Mouse (Mus musculus) adrenal gland, postnatal 25 days (tissue): ENCODE data around the gene Tgif2. TPM values are rescaled to one million over a fixed set of nuclear protein-coding genes. Genes with fewer than 3 reads are reported as not detected.
"Not testable (repeated sequence)": the region's sequence is repeated elsewhere in the genome, so short reads cannot be mapped to it uniquely, and the experiment has no call there.

ENCODE experiments used
- DNase-seq: peaks from one replicate; pipeline ENCODE4 v3.0.0; 2021; ENCODE audit warnings: mixed read lengths
- total RNA-seq: library from RNA; stranded (reverse); gene quantifications from 2 replicates; pipeline ENCODE4 v1.2.3, GENCODE M21; 2021

Gene Tgif2
- total RNA-seq, 1 experiment from 2014 or later = 5.5 TPM

DNA sequence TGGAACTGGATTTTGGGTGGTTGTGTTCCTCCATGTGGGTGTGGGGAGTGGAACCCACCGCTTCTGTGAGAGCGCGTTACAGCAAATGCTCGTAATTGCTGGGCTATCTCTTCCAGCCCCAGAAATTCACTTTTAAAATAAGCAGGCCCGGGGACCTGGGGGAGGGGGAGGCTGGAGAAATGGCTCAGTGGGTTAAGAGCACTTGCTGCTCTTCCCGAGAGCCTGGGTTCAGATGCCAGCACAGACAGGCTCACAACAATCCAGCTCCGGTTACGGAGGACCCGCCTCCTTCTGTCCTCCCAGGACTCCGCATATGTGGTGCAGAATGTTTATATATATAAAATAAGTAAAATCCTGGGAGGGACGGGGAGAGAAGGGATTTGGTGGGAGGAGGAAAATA lies 2.9 kb downstream of the Tgif2 start:
- DNase-seq = no peak

DNA sequence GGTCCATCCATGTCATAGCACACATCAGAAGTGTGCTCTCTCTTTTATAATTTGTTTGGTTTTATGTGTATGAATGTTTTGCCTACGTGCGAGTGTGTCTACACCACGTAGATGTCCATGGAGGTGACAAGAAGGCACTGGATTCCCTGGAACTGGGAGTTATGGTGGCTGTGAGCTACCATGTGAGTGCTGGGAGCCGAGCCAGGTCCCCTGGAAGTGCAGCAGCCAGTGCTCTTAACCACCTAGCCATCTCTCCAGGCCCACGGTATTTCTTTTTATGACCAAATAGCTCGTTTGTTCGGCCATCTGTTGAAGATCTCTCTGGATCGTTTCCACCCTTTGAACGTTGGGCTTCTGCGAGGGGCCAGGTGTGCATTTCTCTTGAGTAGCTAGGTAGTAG lies 3.5 kb downstream of the Tgif2 start:
- DNase-seq = no peak

DNA sequence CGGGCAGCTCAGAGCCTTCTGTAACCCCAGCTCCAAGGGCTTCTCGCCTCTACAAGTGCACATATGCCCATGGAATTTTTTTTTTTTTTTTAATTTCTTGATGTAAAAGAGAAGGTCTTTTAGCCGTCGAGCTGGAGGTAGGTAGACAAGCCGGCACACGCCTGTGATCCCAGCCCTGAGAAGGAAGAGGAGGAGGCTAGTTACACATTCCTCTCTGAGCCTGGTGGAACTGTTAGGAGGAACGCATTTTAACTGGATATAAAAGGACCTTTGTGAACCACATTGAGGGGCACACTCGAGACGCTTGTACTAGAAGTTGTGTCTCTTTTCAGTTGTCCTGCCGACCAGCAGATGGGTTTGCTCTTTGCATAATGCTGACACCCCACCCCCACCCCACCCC lies 4.9 kb downstream of the Tgif2 start:
- no peak for DNase-seq

DNA sequence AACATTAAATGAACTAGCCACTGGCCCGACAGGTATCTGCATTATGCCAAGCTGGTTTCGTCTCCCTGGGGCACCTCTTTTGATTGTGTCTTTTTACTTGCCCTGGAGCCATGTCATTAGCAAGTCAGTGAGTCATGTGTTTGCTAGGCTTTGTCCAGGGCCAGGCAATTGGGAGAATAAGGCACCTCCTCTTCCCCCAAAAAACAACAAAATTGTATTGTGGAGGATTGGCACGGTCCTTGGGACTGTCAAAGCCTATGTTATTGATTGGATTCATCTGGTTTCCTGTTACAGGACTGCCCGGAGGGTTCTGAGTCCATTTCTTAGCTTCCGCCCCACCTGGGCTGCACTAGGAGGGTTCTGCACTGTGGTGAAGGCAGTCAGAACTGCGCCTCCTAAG lies 7.8 kb downstream of the Tgif2 start:
- DNase-seq = no peak

DNA sequence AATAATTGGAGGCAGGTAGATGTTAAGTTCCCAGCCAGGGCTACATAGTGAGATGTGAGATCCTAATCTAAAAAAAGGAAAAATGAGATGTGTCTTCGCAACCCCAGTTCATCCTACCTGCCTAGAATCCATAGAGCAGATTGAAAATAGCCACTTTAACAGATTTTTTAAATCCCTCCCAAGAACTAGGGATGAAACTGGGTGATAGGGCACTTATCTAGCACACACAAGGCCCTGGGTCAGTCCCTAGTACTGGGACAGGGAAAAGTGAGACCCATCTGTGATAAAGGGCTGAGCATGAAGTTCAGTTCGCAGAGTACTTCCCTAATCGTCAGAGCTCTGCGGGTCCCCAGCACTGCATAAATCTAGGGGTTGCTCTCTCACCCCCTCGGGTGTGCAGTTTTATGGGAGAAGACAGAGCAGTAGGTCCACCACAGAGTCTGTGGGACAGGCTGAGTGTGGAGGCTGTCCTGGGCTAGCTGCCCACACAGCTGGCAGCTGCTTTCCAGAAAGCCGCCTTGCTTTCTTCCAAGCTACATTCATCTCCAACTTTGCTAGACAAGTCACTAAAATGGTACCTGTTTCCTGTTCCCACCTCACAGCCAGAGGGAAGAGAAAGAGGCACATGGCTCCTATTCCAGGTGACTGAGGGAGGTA lies 8.8 kb downstream of the Tgif2 start:
- DNase-seq = no peak

DNA sequence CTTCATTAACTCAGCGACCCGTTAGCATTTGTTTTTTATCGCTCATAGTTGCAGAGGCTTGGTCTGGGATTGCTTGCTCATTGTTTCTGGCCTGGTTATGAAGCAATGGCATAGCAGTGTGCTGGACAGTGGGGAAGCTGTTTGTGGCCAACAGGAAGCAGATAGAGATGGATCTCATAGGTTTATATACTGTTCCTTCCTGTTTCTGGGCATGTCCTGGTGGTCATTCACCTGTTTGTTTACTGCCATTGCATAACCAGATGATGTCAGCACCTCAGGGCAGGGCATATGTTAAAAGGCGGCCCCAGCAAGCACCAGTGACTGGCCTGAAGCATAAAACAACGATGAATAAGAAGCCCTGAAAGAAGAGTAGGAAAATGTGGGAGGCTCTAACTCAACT lies 10.7 kb downstream of the Tgif2 start:
- no peak for DNase-seq

DNA sequence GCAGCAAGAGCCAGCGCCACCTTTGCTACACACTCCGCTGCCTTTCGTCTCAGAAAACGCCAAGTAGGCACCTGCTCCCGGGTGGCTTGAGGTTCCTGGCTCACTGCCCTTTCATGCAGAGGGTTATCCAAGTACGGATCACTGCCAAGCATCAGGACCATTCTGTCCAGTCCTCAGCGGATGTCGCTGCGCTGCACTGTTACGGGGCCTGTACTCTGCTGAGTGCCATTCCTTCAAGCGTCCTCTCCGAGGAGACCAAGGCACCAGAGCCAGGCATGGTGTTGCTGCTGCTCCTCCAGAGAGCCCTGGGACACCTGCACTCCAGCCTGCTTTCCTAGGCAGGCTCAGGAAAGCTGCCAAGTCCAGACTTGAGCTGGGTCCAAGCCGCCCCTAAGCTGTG lies 13.8 kb downstream of the Tgif2 start:
- not testable (repeated sequence) for DNase-seq

DNA sequence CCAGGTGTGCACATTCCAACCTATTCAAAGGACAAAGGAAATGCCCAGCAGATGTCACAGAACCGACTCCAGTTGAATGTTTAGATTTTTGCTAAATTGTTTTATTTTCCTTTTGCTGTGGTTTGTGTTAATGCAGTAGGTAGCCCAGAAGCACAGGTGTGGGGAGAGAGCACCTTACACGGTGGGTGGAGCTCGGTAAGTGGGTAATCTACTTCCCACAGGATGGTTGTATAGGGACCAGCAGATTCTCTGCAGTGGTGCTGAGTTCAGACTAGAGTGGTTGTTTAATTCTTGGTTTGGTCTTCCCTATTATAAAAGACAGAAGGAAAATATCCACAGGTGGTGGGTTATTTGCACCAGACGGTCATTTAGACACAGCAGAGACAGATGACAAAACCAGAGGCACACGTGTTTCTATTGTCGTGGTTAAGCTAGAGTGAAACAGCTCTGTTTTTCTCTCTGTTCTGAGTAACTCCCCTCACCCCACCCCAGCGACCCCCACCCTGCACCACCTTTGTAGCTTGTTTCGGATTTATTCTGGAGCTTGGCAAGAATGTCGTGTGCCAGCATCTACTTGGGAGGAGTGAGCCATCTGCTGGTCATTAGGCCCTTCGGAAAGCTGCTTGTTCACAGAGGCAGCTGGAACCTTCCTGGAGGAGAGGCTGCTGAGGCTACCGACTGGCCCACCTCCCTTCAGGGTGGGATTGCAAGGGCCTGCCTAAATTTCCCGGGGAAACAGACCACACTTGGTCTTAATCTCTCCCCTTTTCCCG lies 14.4 kb downstream of the Tgif2 start:
- peak; percentile 37 for DNase-seq

DNA sequence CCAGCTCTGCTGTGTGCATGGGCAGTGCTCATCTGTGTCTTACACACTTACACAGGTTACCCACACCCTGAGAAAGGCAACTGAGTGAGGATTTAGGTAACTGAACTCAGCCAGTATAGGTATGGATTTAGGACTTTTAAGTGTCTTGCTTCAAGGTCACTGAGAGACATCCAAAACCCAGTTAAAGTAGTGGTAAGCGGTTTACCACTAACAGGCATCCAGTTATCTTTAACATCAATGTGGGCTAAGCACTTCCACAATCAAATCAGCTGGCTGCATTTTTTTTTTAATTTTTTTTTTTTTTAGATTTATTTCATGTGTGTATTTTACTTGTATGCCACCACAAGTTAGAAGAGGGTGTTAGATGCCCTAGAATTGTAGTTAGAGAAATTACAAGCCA lies 16.5 kb downstream of the Tgif2 start:
- no peak for DNase-seq

DNA sequence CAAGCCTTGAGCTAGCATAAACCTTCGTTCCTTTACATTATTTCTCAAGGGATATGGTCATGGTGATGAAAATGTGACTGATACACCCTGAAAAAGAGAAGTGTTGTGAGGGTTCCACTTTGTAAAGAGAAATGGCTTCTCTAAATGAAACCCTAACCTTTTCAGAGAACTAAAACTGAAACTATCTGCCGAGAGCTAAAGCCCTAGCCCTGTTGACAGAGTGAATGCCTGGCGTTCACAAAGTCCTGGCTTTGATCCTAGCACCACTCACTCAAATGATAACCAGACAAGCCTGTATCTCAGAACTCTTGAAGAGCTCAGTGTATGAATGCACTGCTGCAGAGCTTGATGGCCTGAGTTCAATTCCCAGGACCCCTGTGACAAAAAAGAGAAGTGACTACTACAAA lies 17.6 kb downstream of the Tgif2 start:
- no peak for DNase-seq

DNA sequence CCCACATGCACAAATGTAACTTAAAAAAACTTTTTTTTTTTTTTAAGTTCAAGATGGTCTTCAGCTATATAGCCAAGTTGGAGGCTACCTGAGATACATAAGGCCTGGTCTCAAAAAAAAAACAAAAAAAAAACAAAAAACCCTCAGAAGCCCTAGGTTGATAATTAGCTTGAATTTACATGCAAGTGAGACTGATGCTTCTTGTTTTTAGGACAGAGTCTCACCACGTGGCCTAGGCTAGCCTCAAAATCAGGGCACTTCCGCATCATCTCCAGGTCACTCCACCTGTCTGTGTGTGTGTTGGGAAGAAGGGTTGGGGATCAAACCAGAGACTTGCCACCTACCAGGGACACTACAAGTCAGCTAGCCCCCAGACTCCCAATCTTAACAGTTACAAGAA lies 18.0 kb downstream of the Tgif2 start, which contains the start of gene 4930518I15Rik:
4930518I15Rik (minus strand) TSS at position 112 of the 400 bp plus-strand sequence.
- DNase-seq = no peak

DNA sequence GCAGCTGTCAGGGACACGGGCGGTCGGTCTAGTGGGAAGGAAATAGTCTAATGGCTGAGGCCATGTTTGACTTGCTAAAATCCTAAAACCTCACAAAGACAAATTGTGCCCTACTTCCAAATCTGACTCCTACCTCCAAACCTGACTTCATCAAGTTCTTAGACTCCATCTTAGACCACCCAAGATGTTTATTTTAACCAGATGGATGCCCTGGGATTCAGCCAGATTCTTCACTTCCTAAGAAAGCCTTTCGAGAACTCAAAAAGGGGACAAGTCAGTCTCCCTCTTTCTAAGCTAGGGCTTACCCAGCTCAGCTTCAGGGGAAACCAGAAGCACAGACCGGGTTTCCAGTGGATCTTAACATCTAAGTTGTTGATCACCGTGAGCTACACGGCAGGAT lies 18.9 kb downstream of the Tgif2 start:
- DNase-seq = no peak

DNA sequence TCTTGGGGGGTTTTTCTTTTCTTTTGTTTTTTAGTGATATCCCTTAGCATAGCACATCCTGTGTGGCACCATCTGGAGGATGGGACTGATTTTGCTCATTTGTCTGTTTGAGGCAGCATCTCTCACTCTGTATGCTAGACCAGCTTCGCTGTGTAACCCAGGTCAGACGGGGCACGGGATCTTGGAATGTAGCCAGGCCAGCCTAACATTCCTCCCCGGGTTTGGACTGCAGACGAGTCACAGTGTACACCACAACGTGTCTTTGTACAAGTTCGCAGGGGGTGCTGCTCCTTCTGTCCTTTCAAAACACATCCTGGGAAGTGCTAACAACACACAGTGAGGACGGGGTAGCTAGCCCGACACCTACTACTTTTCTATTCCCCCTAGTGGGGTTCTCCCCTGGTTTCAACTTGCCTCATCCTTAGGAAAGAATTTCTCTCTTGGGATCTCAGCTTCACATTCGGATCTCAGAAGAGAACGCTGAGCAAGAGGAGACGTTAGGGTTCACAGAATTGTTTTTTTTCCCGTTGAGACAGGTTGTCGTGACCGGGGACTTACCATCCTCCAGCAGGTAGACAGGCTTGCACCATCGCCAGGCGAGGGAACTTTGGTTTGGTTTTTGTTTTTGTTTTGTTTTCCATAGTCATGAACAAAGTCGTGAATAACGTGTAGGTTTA lies 22.4 kb downstream of the Tgif2 start:
- DNase-seq = peak; percentile 53

DNA sequence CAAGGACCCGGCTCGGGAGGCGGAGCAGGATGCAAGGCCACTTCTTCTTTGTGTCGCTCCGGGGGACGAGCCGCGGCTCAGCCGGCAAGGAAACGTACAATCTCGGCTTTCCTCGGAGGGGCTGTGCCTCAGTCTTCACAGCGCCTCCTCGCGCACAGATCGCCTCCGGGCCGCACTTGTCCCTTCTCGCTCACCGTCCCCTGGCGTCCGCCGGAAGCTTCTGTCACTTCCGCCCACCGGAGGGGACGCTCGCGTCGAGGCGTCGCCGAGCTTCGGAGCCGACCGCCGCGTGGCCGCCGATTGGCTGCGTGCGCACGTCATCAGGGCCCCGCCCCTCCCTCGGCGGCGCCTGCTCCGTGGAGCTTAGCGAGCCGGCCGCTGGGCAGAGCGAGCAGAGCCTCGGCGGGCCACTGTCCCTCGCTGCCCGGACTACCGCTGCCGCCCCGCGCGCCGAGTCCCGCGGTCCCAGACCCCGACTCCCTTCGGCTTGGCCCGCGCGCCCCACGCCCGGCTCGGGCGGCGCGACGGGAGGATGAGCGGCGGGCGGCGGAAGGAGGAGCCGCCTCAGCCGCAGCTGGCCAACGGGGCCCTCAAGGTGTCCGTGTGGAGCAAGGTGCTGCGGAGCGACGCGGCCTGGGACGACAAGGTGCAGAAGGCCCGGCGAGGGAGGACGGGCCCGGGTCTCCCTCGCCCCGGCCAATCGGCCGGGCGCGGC lies 23.1 kb downstream of the Tgif2 start, which contains the start of gene Rab5if:
Rab5if (plus strand) TSS at position 357 of the 715 bp plus-strand sequence.
- peak; percentile 98 for DNase-seq

DNA sequence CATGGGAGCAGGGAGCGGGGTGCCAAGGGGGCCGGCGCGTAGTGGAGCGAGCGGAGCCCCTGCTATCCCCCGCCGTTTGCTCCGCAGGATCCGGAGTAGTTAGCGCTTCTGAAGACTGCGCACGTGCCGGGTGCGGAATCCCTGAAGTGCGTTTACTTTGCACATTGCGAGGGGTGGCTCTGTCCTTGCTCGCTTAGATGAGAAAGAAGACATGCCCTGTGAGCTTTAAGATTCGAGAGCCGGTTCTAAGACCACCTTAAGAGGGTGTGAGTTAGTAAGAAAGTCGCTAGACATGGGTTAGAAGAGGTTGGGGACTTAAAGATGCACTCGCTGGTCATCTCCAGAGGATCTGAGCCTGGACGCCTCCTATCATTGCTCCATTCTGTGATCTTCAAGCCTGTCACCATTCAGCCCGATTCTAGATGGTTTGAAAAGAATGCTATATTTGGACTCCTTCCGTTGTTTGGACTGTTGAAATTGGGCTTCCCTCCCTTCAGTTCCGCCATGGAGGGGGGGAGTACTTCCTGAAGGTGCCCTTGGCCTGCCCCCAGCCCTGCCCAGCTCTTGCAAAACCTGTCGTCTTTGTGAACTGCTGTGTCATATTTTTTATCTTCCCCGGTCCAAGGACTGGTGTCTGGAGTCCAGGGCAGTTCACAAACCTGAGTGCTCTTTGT lies 23.8 kb downstream of the Tgif2 start:
- peak; percentile 70 for DNase-seq

DNA sequence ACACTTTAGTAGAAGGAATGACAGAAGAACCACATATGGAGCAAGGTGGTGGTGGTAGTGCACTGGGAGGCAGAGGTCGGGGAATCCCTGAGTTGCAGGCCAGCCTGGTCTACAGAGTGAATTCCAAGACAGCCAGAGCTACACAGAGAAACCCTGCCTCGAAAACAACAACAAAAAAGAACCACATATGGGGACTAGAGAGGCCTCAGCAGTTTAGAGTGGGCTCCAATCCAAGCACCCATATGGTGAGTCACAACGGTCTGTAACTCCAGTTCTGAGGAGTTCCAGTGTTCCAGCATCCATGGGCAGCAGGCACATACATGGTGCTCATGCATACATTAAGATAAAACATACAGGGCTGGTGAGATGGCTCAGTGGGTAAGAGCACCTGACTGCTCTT lies 24.7 kb downstream of the Tgif2 start:
- peak; percentile 18 for DNase-seq

DNA sequence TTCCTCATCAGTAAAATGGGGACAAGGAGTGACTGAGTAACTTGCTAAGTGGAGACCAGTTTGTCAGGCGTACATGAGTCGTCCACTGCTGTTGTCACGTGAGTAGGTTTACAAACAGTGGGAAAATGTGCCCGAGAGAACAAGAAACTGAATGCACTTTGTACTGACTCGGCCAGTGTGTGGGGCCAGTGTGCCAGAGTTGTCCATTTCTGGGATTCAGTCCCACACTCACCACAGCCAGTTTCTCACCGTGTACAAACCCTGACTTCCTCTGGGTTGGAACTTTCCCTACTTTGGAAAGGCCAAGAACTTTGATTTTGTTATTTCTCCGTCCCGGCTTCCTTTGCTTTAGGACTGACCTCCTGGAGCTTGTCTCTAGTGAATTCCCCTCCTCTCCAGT lies 29.2 kb downstream of the Tgif2 start:
- peak; percentile 17 for DNase-seq

DNA sequence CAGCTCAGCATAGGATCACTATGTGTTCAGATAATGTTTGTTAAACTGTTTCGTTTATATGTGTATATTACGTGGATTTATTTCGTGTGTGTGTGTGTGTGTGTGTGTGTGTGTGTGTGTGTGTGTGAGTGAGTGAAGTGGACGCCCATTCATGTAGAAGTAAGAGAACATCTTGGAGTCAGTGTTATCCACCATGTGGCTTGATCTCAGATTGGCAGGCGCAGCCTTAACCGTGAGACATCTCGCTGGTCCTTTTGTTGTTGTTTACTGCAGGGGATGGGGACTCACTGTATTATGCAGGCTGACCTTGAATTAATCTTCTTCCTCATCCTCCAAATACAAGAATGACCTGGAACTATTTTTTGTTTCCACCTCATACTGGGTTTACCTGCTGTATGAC lies 29.7 kb downstream of the Tgif2 start:
- DNase-seq = no peak

DNA sequence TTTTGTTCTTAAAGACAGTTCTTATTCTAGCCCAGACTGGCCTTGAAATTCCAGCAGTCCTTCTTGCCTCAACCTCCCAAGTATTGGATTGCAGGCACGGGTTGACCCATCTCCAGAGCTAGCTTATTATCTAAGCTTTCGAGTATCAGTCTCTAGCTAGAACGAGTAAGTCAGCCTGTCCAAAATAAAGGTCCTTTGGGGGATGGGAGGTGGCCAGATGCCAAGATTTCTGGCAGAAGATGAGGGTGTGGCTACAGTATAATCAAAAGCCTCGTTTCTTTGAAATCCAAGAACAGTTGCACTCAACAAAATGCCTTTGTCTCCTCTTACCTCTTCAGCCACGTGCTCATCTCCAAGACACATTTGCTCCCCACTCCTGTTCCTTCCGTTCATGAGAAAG lies 30.7 kb downstream of the Tgif2 start:
- DNase-seq = peak; percentile 69

DNA sequence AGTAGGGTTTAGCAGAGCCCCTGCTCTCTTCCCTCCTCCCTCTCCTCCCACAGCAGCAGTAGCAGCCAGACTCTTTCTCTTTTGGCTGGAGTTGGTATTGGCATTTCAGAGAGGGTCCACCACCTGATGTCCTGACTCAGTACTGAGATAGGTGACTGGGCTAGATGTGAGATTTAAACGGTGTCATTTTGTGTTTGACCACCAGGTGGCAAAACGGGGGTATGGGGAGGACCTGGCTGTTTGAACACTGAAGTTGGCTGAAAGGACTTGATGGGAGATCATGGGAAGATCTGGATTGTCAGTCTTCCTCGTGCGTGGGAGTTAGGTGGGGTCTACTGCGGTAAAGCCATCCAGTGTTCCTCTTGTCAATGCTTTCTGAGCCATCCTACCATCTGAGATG lies 33.8 kb downstream of the Tgif2 start:
- DNase-seq = peak; percentile 22

DNA sequence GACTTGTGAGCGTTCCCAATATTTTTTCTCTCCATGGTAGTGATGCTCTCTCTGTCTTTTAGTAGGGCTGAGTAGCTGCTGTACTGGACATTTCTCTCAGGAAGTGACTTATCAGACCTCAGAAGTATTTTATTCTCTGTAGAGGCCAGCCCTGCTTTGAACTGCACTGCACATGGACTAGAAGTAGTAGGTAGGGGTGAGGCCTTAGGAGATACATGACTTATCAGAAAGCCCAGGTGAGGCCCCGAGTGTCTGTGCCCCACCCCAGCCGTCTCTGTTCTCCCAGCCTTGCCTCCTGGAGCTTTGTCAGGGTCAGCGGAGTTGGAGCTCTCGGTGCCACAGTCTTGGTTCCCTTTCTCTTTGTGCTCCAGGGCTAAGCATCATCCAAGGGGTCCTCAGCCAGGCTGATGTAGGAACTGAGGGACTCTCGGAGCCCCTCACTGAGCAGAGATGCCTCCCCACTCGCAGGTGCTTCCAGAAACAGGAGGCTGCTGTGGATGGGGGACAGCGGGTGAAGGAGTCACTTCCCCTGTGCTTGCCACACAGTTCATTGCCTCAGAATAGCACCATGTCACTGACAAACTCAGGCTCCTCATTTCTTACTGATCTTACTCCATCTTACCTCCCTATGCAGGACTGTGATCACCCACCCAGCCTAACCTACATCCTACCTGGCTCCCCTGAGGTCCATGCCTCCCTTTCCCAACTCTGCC lies 34.4 kb downstream of the Tgif2 start:
- DNase-seq = no peak
